Mouse (Mus musculus): ENCODE data around the gene B4galt5. TPM values are rescaled to one million over a fixed set of nuclear protein-coding genes. Genes with fewer than 3 reads are reported as not detected.

Gene B4galt5
- polyA plus RNA-seq, 2 experiments, result 2.3 TPM

- peak; percentile 85 to 90 (median 89) for DNase-seq (ENCODE audit: low read depth in 3 of 3, low spot score in 3 of 3)
- peak; percentile 98 for ATAC-seq (ENCODE audit: insufficient read depth)
- H3K4me3 ChIP-seq (ENCODE audit: insufficient read depth in 1 of 2, low read depth in 2 of 2, low read length in 2 of 2), result peak overlapping the region; percentile 39 to 64
- peak; percentile 93 for TF ChIP-seq EP300 (IDR thresholded peaks at IDR 0.05; ENCODE audit: low read depth)
- no peak for TF ChIP-seq CTCF (IDR thresholded peaks at IDR 0.05; ENCODE audit: low read depth)
- H3K9me3 ChIP-seq (ENCODE audit: control insufficient read depth, low read length), result no peaks in the 10 kb centered on the region
- peaks cover 25% of the 10 kb centered on the region for H3K27me3 ChIP-seq (ENCODE audit: control insufficient read depth, insufficient read depth, low read length)
- H3K4me2 ChIP-seq (ENCODE audit: low read depth), result peak overlapping the region; percentile 74
- H3K27ac ChIP-seq, result peak overlapping the region; percentile 79
- H3K36me3 ChIP-seq (replicated peaks; ENCODE audit: control insufficient read depth, insufficient read depth, low read depth), result no peaks in the 10 kb centered on the region
- peak overlapping the region; percentile 61 for H3K9ac ChIP-seq (replicated peaks)
- 18% methylated on average over 12 of the region's 12 CpGs for WGBS (ENCODE audit: insufficient replicate concordance)
- peaks cover 36 to 61% of the 10 kb centered on the region in 2 experiments for H3K4me1 ChIP-seq (replicated peaks; ENCODE audit: control insufficient read depth in 2 of 2, insufficient read depth in 2 of 2, low read length in 1 of 2)
These were observed 5.4 kb downstream of the B4galt5 start for GRCm38 (mm10) chr2:167343369-167344140.

- H3K4me3 ChIP-seq (ENCODE audit: insufficient read depth in 1 of 2, low read depth in 2 of 2, low read length in 2 of 2), result no peak overlapping the region
- no peak for DNase-seq (ENCODE audit: low read depth in 3 of 3, low spot score in 3 of 3)
- H3K9me3 ChIP-seq (ENCODE audit: control insufficient read depth, low read length), result no peaks in the 10 kb centered on the region
- ATAC-seq (ENCODE audit: insufficient read depth), result no peak
- no peak for TF ChIP-seq CTCF (IDR thresholded peaks at IDR 0.05; ENCODE audit: low read depth)
- peak overlapping the region; percentile 79 for H3K27ac ChIP-seq
- peaks cover 43 to 62% of the 10 kb centered on the region in 2 experiments for H3K4me1 ChIP-seq (replicated peaks; ENCODE audit: control insufficient read depth in 2 of 2, insufficient read depth in 2 of 2, low read length in 1 of 2)
- no peaks in the 10 kb centered on the region for H3K36me3 ChIP-seq (replicated peaks; ENCODE audit: control insufficient read depth, insufficient read depth, low read depth)
- H3K9ac ChIP-seq (replicated peaks), result peak overlapping the region; percentile 7
- H3K27me3 ChIP-seq (ENCODE audit: control insufficient read depth, insufficient read depth, low read length), result peaks cover 18% of the 10 kb centered on the region
- peak overlapping the region; percentile 74 for H3K4me2 ChIP-seq (ENCODE audit: low read depth)
- WGBS (ENCODE audit: insufficient replicate concordance), result 72% methylated on average over 6 of the region's 6 CpGs
These were observed 6.1 kb downstream of the B4galt5 start for GRCm38 (mm10) chr2:167342876-167343275.

DNA sequence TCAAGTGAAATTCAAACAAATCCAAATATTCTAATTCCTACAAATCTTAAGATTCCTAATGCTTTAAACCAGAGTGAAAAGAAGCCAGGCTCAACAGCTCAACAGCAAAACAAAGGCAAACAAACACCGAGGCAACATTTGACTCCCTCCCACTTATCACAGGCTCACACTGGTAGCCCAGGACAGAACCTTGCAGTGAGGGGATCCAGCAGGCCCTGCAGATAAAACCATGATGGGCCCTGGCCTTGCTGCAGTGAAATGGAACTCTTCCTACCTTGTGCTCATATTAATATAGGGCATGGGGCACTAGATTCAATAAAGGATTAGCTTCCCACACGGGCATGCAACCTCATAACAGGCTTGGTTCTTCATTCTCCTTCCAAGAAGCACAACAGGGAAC, 11.4 kb downstream of the B4galt5 start:
- H3K9ac ChIP-seq (replicated peaks), result peak overlapping the region; percentile 34
- H3K9me3 ChIP-seq (ENCODE audit: control insufficient read depth, low read length), result no peaks in the 10 kb centered on the region
- TF ChIP-seq CTCF (IDR thresholded peaks at IDR 0.05; ENCODE audit: low read depth) (no peak), EP300 (IDR thresholded peaks at IDR 0.05; ENCODE audit: low read depth) (peak; percentile 78)
- H3K36me3 ChIP-seq (replicated peaks; ENCODE audit: control insufficient read depth, insufficient read depth, low read depth), result no peaks in the 10 kb centered on the region
- no peaks in the 10 kb centered on the region for H3K27me3 ChIP-seq (ENCODE audit: control insufficient read depth, insufficient read depth, low read length)
- peak; percentile 85 for ATAC-seq (ENCODE audit: insufficient read depth)
- H3K4me1 ChIP-seq (replicated peaks; ENCODE audit: control insufficient read depth in 2 of 2, insufficient read depth in 2 of 2, low read length in 1 of 2), result peaks cover 39 to 62% of the 10 kb centered on the region in 2 experiments
- peak overlapping the region; percentile 74 for H3K27ac ChIP-seq
- H3K4me3 ChIP-seq (ENCODE audit: insufficient read depth in 1 of 2, low read depth in 2 of 2, low read length in 2 of 2), result no peak overlapping the region
- H3K4me2 ChIP-seq (ENCODE audit: low read depth), result peak overlapping the region; percentile 47
- DNase-seq (ENCODE audit: low read depth in 3 of 3, low spot score in 3 of 3), result peak; percentile 58 to 70 (median 68)
- 15% methylated on average over 2 of the region's 2 CpGs for WGBS (ENCODE audit: insufficient replicate concordance)

- TF ChIP-seq CTCF (IDR thresholded peaks at IDR 0.05; ENCODE audit: low read depth) (no peak), EP300 (IDR thresholded peaks at IDR 0.05; ENCODE audit: low read depth) (no peak)
- Histone ChIP-seq H3K27me3 (ENCODE audit: control insufficient read depth, insufficient read depth, low read length) (no peaks in the 10 kb centered on the region), H3K4me3 (ENCODE audit: insufficient read depth in 1 of 2, low read depth in 2 of 2, low read length in 2 of 2) (no peak overlapping the region; a peak in 1 of 4 replicates), H3K4me1 (replicated peaks; ENCODE audit: control insufficient read depth in 2 of 2, insufficient read depth in 2 of 2, low read length in 1 of 2) (peaks cover 37 to 62% of the 10 kb centered on the region in 2 experiments), H3K9ac (replicated peaks) (peak overlapping the region; percentile 12; the same call in 1 of the 2 replicates), H3K27ac (peak overlapping the region; percentile 11), H3K4me2 (ENCODE audit: low read depth) (peak overlapping the region; percentile 47), H3K9me3 (ENCODE audit: control insufficient read depth, low read length) (no peaks in the 10 kb centered on the region), H3K36me3 (replicated peaks; ENCODE audit: control insufficient read depth, insufficient read depth, low read depth) (no peaks in the 10 kb centered on the region)
- ATAC-seq (ENCODE audit: insufficient read depth), result peak; percentile 38; the same call in 1 of the 2 replicates
- no peak for DNase-seq (ENCODE audit: low read depth in 3 of 3, low spot score in 3 of 3)
- 14% methylated on average over 3 of the region's 3 CpGs for WGBS (ENCODE audit: insufficient replicate concordance)
These were observed 11.8 kb downstream of the B4galt5 start for GRCm38 (mm10) chr2:167337214-167337512.

GRCm38 (mm10) chr2:167336384-167337213, 12.4 kb downstream of the B4galt5 start:
- peak overlapping the region; percentile 20 for H3K27ac ChIP-seq
- H3K4me1 ChIP-seq (replicated peaks; ENCODE audit: control insufficient read depth in 2 of 2, insufficient read depth in 2 of 2, low read length in 1 of 2), result peaks cover 35 to 58% of the 10 kb centered on the region in 2 experiments
- H3K9ac ChIP-seq (replicated peaks), result peak overlapping the region; percentile 24; the same call in 1 of the 2 replicates
- no peaks in the 10 kb centered on the region for H3K9me3 ChIP-seq (ENCODE audit: control insufficient read depth, low read length)
- 41% methylated on average over 10 of the region's 10 CpGs for WGBS (ENCODE audit: insufficient replicate concordance)
- H3K4me2 ChIP-seq (ENCODE audit: low read depth), result peak overlapping the region; percentile 47
- no peaks in the 10 kb centered on the region for H3K27me3 ChIP-seq (ENCODE audit: control insufficient read depth, insufficient read depth, low read length)
- no peak for TF ChIP-seq EP300 (IDR thresholded peaks at IDR 0.05; ENCODE audit: low read depth)
- no peak for TF ChIP-seq CTCF (IDR thresholded peaks at IDR 0.05; ENCODE audit: low read depth)
- H3K4me3 ChIP-seq (ENCODE audit: insufficient read depth in 1 of 2, low read depth in 2 of 2, low read length in 2 of 2), result no peak overlapping the region; a peak in 1 of 4 replicates
- H3K36me3 ChIP-seq (replicated peaks; ENCODE audit: control insufficient read depth, insufficient read depth, low read depth), result no peaks in the 10 kb centered on the region
- DNase-seq (ENCODE audit: low read depth in 3 of 3, low spot score in 3 of 3) (no peak), ATAC-seq (ENCODE audit: insufficient read depth) (peak; percentile 32)
